Mouse (Mus musculus): ENCODE results near the gene Zfp667.

GRCm38 (mm10) chr7:6284442-6285012, 1.9 kb upstream of the Zfp667 start:
- TF ChIP-seq CTCF (conservative IDR thresholded peaks at IDR 0.05; ENCODE audit: low read length) (no peak), NANOG (IDR thresholded peaks at IDR 0.05; ENCODE audit: borderline replicate concordance, low read length) (no peak), POU5F1 (IDR thresholded peaks at IDR 0.05; ENCODE audit: borderline replicate concordance, low read length) (no peak)

Data from E14TG2a.4 (cell line).